10 mouse cellular contexts compared by ENCODE assay signal in genomic region chr11:76476376-76477094, GRCm38 (mm10).
DNase-seq lines count a peak whose midpoint lies in the region; ATAC-seq and TF ChIP-seq lines count a peak whose summit lies in the region.
"Had no signal": no experiment of that assay in that cellular context is flagged by ENCODE, and none has a peak within 500 bp of the region (broad histone marks: within the 10 kb centered on the region; RNA-seq: fewer than 3 reads in every experiment).

No protein-coding gene starts in this region.

- no peak for TF ChIP-seq CTCF in kidney, adult 2 months (conservative IDR thresholded peaks at IDR 0.05; ENCODE audit: insufficient read depth, insufficient read length, low read depth, low read length)

- 66% methylated on average over 8 of the region's 8 CpGs for WGBS in kidney, embryonic 16.5 days
- 67% methylated on average over 8 of the region's 8 CpGs for WGBS in kidney, adult 2 months
- WGBS in embryonic facial prominence, embryonic 12.5 days, result 61% methylated on average over 8 of the region's 8 CpGs
- 71% methylated on average over 8 of the region's 8 CpGs for WGBS in hindbrain, embryonic 15.5 days

- H3K79me2 ChIP-seq in myocyte (ENCODE audit: control insufficient read depth, insufficient read depth), result peaks cover 33% of the 10 kb centered on the region

- 0 out of 2 replicates have a peak overlapping the region, but pooled peaks have one; percentile 31 for H3K27ac ChIP-seq in kidney, embryonic 16.5 days (ENCODE audit: low read length)
- H3K27ac ChIP-seq in kidney, adult 2 months (ENCODE audit: insufficient read depth, low read depth, low read length), result no peak overlapping the region
- peak overlapping the region; percentile 52; the same call in 1 of the 2 replicates for H3K27ac ChIP-seq in embryonic facial prominence, embryonic 12.5 days
- peak overlapping the region; percentile 64; the same call in 1 of the 2 replicates for H3K27ac ChIP-seq in hindbrain, embryonic 15.5 days (replicated peaks)
- H3K27ac ChIP-seq: liver, embryonic 13.5 days had no signal

- 0 out of 2 replicates have a peak, but pooled peaks have one; percentile 6 for ATAC-seq in kidney, embryonic 16.5 days (ENCODE audit: low FRiP score, low TSS enrichment)
- no peak for ATAC-seq in embryonic facial prominence, embryonic 12.5 days (ENCODE audit: insufficient number of reproducible peaks, insufficient read depth, low FRiP score, low TSS enrichment)
- ATAC-seq in hindbrain, embryonic 15.5 days (ENCODE audit: low FRiP score, low read depth), result no peak

- H3K9me3 ChIP-seq in kidney, embryonic 16.5 days (ENCODE audit: low read length), result no peaks in the 10 kb centered on the region
- H3K9me3 ChIP-seq in embryonic facial prominence, embryonic 12.5 days, result no peaks in the 10 kb centered on the region
- H3K9me3 ChIP-seq in hindbrain, embryonic 15.5 days, result no peaks in the 10 kb centered on the region
- H3K9me3 ChIP-seq: liver, embryonic 13.5 days had no signal

- H3ac ChIP-seq in myocyte (ENCODE audit: control insufficient read depth, insufficient read length), result no peak overlapping the region

- no peak overlapping the region for H3K4me2 ChIP-seq in kidney, embryonic 16.5 days (replicated peaks; ENCODE audit: low read depth, low read length)
- no peak overlapping the region for H3K4me2 ChIP-seq in embryonic facial prominence, embryonic 12.5 days (replicated peaks)
- H3K4me2 ChIP-seq in hindbrain, embryonic 15.5 days, result no peak overlapping the region
- peak overlapping the region; percentile 26 for H3K4me2 ChIP-seq in myocyte (ENCODE audit: low read depth)
- H3K4me2 ChIP-seq: liver, embryonic 13.5 days had no signal

- H3K4me1 ChIP-seq in kidney, embryonic 16.5 days (ENCODE audit: insufficient read depth, low read length), result peaks cover 23% of the 10 kb centered on the region
- peaks cover 21% of the 10 kb centered on the region for H3K4me1 ChIP-seq in kidney, adult 2 months (ENCODE audit: control insufficient read depth, insufficient read depth, low read length)
- peaks cover 24% of the 10 kb centered on the region for H3K4me1 ChIP-seq in embryonic facial prominence, embryonic 12.5 days
- H3K4me1 ChIP-seq in hindbrain, embryonic 15.5 days (replicated peaks), result peaks cover 38% of the 10 kb centered on the region
- H3K4me1 ChIP-seq: liver, embryonic 13.5 days had no signal

- DNase-seq in kidney, adult 2 months, result no peak
- no peak for DNase-seq in left cerebral cortex, postnatal 10 days (ENCODE audit: extremely low spot score in 1 of 2, low spot score in 2 of 2)
- no peak for DNase-seq in cerebellum, adult 18-20 months
- DNase-seq: cerebellum, postnatal 25 days; liver, embryonic 13.5 days had no signal

- no peak overlapping the region for H3K4me3 ChIP-seq in kidney, embryonic 16.5 days (ENCODE audit: low read length)
- no peak overlapping the region for H3K4me3 ChIP-seq in kidney, adult 2 months (ENCODE audit: insufficient read depth, low read depth, low read length)
- no peak overlapping the region for H3K4me3 ChIP-seq in embryonic facial prominence, embryonic 12.5 days
- H3K4me3 ChIP-seq in hindbrain, embryonic 15.5 days, result no peak overlapping the region
- H3K4me3 ChIP-seq in myocyte, result no peak overlapping the region
- H3K4me3 ChIP-seq: liver, embryonic 13.5 days had no signal

- no peak for TF ChIP-seq POLR2A in kidney, adult 2 months (IDR thresholded peaks at IDR 0.05; ENCODE audit: low read depth, low read length)
- TF ChIP-seq POLR2A in myocyte (IDR thresholded peaks at IDR 0.05; ENCODE audit: insufficient read length, low read depth), result no peak

- intact Hi-C loops in left cerebral cortex, postnatal 10 days (cut with DNase I), result no loop called here

- H3K27me3 ChIP-seq in kidney, embryonic 16.5 days (ENCODE audit: insufficient read depth, low read length), result no peaks in the 10 kb centered on the region
- H3K27me3 ChIP-seq in kidney, adult 2 months (replicated peaks; ENCODE audit: control insufficient read depth, insufficient read depth, low read length), result no peaks in the 10 kb centered on the region
- no peaks in the 10 kb centered on the region for H3K27me3 ChIP-seq in embryonic facial prominence, embryonic 12.5 days
- H3K27me3 ChIP-seq in hindbrain, embryonic 15.5 days, result no peaks in the 10 kb centered on the region
- no peaks in the 10 kb centered on the region for H3K27me3 ChIP-seq in myocyte (ENCODE audit: control insufficient read depth, insufficient read depth, insufficient read length)
- H3K27me3 ChIP-seq: liver, embryonic 13.5 days; Patski had no signal

- no peak overlapping the region for H3K9ac ChIP-seq in kidney, embryonic 16.5 days (replicated peaks; ENCODE audit: low read length)
- H3K9ac ChIP-seq in embryonic facial prominence, embryonic 12.5 days, result no peak overlapping the region
- H3K9ac ChIP-seq in hindbrain, embryonic 15.5 days, result no peak overlapping the region
- H3K9ac ChIP-seq: liver, embryonic 13.5 days had no signal

- peaks cover 23% of the 10 kb centered on the region for H3K36me3 ChIP-seq in kidney, embryonic 16.5 days (ENCODE audit: insufficient read depth, low read length)
- H3K36me3 ChIP-seq in kidney, adult 2 months (ENCODE audit: control insufficient read depth, insufficient read depth, low read length), result no peaks in the 10 kb centered on the region; the same call in 1 of the 2 replicates
- peaks cover 33% of the 10 kb centered on the region for H3K36me3 ChIP-seq in embryonic facial prominence, embryonic 12.5 days
- peaks cover 13% of the 10 kb centered on the region for H3K36me3 ChIP-seq in hindbrain, embryonic 15.5 days
- H3K36me3 ChIP-seq in myocyte (ENCODE audit: control insufficient read depth, insufficient read depth), result peaks cover 24% of the 10 kb centered on the region
- H3K36me3 ChIP-seq: liver, embryonic 13.5 days had no signal

TF ChIP-seq in myocyte, 11 proteins besides CTCF, POLR2A, EP300 and RAD21:
- TF ChIP-seq TCF12 (IDR thresholded peaks at IDR 0.05; ENCODE audit: insufficient read depth, poor library complexity, severe bottlenecking) (no peak), TCF3 (IDR thresholded peaks at IDR 0.05; ENCODE audit: insufficient read length, low read depth) (no peak), SRF (IDR thresholded peaks at IDR 0.05; ENCODE audit: control insufficient read depth, insufficient read length, low read depth) (no peak), USF1 (IDR thresholded peaks at IDR 0.05; ENCODE audit: low read depth) (no peak), CEBPB (IDR thresholded peaks at IDR 0.05; ENCODE audit: insufficient read depth, poor library complexity, severe bottlenecking) (no peak), POLR2AphosphoS2 (IDR thresholded peaks at IDR 0.05; ENCODE audit: insufficient read length, low read depth) (no peak), E2F4 (IDR thresholded peaks at IDR 0.05; ENCODE audit: insufficient read depth) (no peak), MYOD1 (IDR thresholded peaks at IDR 0.05; ENCODE audit: control insufficient read depth in 1 of 3, insufficient read length in 2 of 3, low read depth in 2 of 3) (no peak), MAX (IDR thresholded peaks at IDR 0.05; ENCODE audit: low read depth) (no peak), MYOG (IDR thresholded peaks at IDR 0.05; ENCODE audit: control insufficient read depth in 1 of 3, insufficient read depth in 1 of 3, insufficient read length in 2 of 3, low read depth in 2 of 3) (no peak), REST (IDR thresholded peaks at IDR 0.05; ENCODE audit: insufficient read depth, insufficient read length) (no peak)
TF ChIP-seq in myocyte: peak in this region for 0.
